Mouse (Mus musculus): Measurements from ENCODE around the gene Egf. TPM values are rescaled to one million over a fixed set of nuclear protein-coding genes. Genes with fewer than 3 reads are reported as not detected.
A peak's percentile ranks its signal among the peaks of the same experiment; 100 is the strongest.

Egf gene
- polyA plus RNA-seq (2012; rRNA removed) = 3.2 and 3.6 TPM in 2 replicates

DNA sequence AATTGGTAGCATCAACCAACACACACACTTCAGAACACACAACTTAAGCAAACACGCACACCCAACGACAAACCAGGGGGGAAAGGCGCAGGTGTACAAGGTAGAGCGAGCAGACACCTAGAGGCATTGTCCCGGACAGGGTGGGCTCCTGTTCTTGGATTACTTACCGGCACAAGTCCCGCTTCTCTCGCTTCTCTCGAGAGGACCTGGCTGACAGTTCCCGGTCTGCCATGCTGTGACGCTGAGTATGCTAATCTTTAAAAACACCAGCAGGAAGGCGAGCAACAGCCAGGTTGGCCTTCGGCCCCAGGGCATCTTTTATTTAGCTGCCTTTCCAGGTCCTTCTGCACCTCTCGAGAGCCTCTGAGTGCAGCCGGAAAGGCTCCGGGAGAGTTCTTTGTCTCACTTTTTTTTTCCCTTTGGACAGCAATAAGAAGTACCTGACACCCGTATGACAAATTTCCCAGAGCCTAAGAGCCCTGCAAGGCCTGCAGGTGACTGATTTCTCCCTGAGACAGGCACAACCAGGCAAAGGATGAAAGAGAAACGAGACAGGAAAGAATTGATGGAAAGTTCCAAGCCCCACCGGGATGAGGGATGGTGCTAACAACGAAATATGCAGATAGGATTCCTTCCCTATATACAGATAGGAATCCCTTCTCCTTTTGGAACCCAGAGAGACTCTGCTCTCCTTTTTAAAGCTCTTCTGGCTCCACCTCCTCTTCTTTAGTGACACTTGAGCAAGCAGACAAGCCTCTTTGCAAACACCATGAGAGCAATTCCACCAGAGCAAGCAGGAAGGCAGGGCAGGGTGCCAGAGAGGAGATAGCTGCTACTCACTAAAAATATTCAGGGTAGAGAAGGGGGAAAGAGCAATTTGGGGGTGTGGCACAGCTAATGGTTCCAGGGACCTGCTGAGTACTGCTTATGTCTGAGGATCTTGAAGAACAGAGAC, at the start of gene Egf:
Gene Egf, minus strand, starts transcription at position 667 of the 955 bp plus-strand sequence.
- DNase-seq = peak in 1 of 2 experiments; percentile 4
- 6% methylated on average over 20 of the region's 20 CpGs for WGBS

GRCm38 (mm10) chr3:129803765-129804164, 48.6 kb upstream of the Egf start, which contains the start of gene Lrit3:
Lrit3 (minus strand) TSS chr3:129804030.
- WGBS = 84% methylated on average over 10 of the region's 10 CpGs
- TF ChIP-seq POLR2A (IDR thresholded peaks at IDR 0.05; ENCODE audit: borderline replicate concordance, insufficient read depth, low read length) (no peak), CTCF (IDR thresholded peaks at IDR 0.05; ENCODE audit: borderline replicate concordance, insufficient read depth, low read depth, low read length) (no peak)
- Histone ChIP-seq H3K4me3 (replicated peaks; ENCODE audit: insufficient read depth, low read depth, low read length) (no peak within 1 kb of the TSS), H3K4me1 (ENCODE audit: control insufficient read depth, insufficient read depth, low read length) (no peaks in the 10 kb centered on the region), H3K27me3 (ENCODE audit: control insufficient read depth, insufficient read depth, low read length) (no peaks in the 10 kb centered on the region), H3K27ac (ENCODE audit: insufficient read depth, low read length) (no peak within 1 kb of the TSS)
- DNase-seq = no peak

More for the DNA sequence above, at the start of gene Egf:
- Histone ChIP-seq H3K27ac (ENCODE audit: insufficient read depth, low read length) (no peak within 1 kb of the TSS), H3K4me1 (ENCODE audit: control insufficient read depth, insufficient read depth, low read length) (no peaks in the 10 kb centered on the region), H3K4me3 (replicated peaks; ENCODE audit: insufficient read depth, low read depth, low read length) (peak within 1 kb of the TSS; percentile 47), H3K27me3 (ENCODE audit: control insufficient read depth, insufficient read depth, low read length) (no peaks in the 10 kb centered on the region)
- TF ChIP-seq POLR2A (IDR thresholded peaks at IDR 0.05; ENCODE audit: borderline replicate concordance, insufficient read depth, low read length) (no peak), CTCF (IDR thresholded peaks at IDR 0.05; ENCODE audit: borderline replicate concordance, insufficient read depth, low read depth, low read length) (no peak)

DNA sequence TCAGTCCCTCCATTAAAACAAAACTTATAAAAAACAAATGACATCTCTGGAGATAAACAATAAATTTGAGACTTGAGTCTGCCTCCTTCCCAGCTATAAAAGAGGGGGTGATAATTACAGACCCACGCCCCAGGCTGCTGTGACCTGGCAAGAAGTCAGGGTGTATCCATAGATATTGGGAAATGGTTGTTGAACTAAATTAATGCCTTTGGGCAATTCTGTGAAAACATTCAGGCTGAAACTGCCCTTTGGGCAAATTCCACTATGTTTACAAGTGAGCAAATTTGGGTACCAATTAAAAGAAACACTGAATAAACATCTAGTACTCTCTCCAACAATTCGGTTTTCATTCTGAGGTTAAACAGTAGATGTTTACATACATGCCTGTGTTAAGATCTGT, 43.9 kb upstream of the Egf start:
- 87% methylated on average over 2 of the region's 2 CpGs for WGBS
- H3K27ac ChIP-seq (ENCODE audit: insufficient read depth, low read length) = no peak overlapping the region
- no peak for TF ChIP-seq CTCF (IDR thresholded peaks at IDR 0.05; ENCODE audit: borderline replicate concordance, insufficient read depth, low read depth, low read length)
- TF ChIP-seq POLR2A (IDR thresholded peaks at IDR 0.05; ENCODE audit: borderline replicate concordance, insufficient read depth, low read length) = no peak
- no peak overlapping the region for H3K4me3 ChIP-seq (replicated peaks; ENCODE audit: insufficient read depth, low read depth, low read length)
- no peak for DNase-seq
- H3K4me1 ChIP-seq (ENCODE audit: control insufficient read depth, insufficient read depth, low read length) = no peaks in the 10 kb centered on the region
- no peaks in the 10 kb centered on the region for H3K27me3 ChIP-seq (ENCODE audit: control insufficient read depth, insufficient read depth, low read length)

GRCm38 (mm10) chr3:129798551-129798950, 43.4 kb upstream of the Egf start:
- TF ChIP-seq POLR2A (IDR thresholded peaks at IDR 0.05; ENCODE audit: borderline replicate concordance, insufficient read depth, low read length) (no peak), CTCF (IDR thresholded peaks at IDR 0.05; ENCODE audit: borderline replicate concordance, insufficient read depth, low read depth, low read length) (no peak)
- no peak overlapping the region for H3K4me3 ChIP-seq (replicated peaks; ENCODE audit: insufficient read depth, low read depth, low read length)
- WGBS = 80% methylated on average over 11 of the region's 11 CpGs

GRCm38 (mm10) chr3:129797341-129797740, 42.2 kb upstream of the Egf start:
- WGBS = 78% methylated on average over 5 of the region's 5 CpGs
- TF ChIP-seq CTCF (IDR thresholded peaks at IDR 0.05; ENCODE audit: borderline replicate concordance, insufficient read depth, low read depth, low read length) = no peak
- no peak for TF ChIP-seq POLR2A (IDR thresholded peaks at IDR 0.05; ENCODE audit: borderline replicate concordance, insufficient read depth, low read length)
- Histone ChIP-seq H3K4me1 (ENCODE audit: control insufficient read depth, insufficient read depth, low read length) (no peaks in the 10 kb centered on the region), H3K27me3 (ENCODE audit: control insufficient read depth, insufficient read depth, low read length) (no peaks in the 10 kb centered on the region), H3K27ac (ENCODE audit: insufficient read depth, low read length) (no peak overlapping the region), H3K4me3 (replicated peaks; ENCODE audit: insufficient read depth, low read depth, low read length) (no peak overlapping the region)
- no peak for DNase-seq

More at GRCm38 (mm10) chr3:129798551-129798950, 43.4 kb upstream of the Egf start:
- no peaks in the 10 kb centered on the region for H3K27me3 ChIP-seq (ENCODE audit: control insufficient read depth, insufficient read depth, low read length)
- no peaks in the 10 kb centered on the region for H3K4me1 ChIP-seq (ENCODE audit: control insufficient read depth, insufficient read depth, low read length)
- DNase-seq = no peak
- no peak overlapping the region for H3K27ac ChIP-seq (ENCODE audit: insufficient read depth, low read length)

DNA sequence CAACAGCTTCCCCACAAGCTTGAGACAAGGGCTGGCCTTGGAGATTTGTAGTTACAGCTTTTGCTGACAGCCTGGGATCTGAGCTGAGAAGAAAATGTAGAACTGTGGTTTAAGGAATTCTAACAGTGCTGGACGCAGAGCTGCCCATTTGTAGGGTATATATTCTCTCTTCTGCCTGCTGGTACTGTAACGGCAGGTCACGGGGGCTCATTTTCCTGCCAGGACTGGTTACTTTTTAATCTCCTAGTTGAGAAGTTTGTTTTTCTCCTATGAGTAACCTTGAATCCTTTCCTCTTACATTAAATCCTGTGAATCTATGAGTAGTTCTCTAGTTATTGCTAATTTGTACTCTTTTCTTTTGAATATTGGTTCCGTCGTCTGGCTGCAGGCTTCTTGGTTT, 38.7 kb upstream of the Egf start:
- TF ChIP-seq POLR2A (IDR thresholded peaks at IDR 0.05; ENCODE audit: borderline replicate concordance, insufficient read depth, low read length) = no peak
- no peak for TF ChIP-seq CTCF (IDR thresholded peaks at IDR 0.05; ENCODE audit: borderline replicate concordance, insufficient read depth, low read depth, low read length)
- no peak for DNase-seq

DNA sequence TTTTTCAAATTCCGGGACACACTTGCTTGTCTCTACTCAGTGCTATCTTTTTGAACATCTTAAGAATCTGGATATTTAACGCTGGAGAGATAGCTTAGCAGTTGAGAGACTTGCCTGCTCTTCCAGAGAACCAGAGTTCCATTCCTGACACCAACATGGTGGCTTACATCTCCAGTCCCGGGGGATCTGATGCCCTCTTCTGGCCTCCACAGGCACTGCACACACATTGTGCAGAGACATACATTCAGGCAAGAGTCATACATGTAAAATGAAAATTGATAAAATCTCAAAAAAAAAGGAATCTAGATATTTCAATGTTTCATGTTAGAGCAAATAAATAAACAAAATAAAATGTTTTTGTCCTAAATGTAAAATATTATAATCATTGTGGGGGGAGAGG, 27.6 kb upstream of the Egf start:
- DNase-seq = no peak
- 93% methylated on average over 3 of the region's 3 CpGs for WGBS
- TF ChIP-seq POLR2A (IDR thresholded peaks at IDR 0.05; ENCODE audit: borderline replicate concordance, insufficient read depth, low read length) (no peak), CTCF (IDR thresholded peaks at IDR 0.05; ENCODE audit: borderline replicate concordance, insufficient read depth, low read depth, low read length) (no peak)
- Histone ChIP-seq H3K27ac (ENCODE audit: insufficient read depth, low read length) (no peak overlapping the region), H3K4me1 (ENCODE audit: control insufficient read depth, insufficient read depth, low read length) (no peaks in the 10 kb centered on the region), H3K4me3 (replicated peaks; ENCODE audit: insufficient read depth, low read depth, low read length) (no peak overlapping the region), H3K27me3 (ENCODE audit: control insufficient read depth, insufficient read depth, low read length) (no peaks in the 10 kb centered on the region)

More for the DNA sequence above, 38.7 kb upstream of the Egf start:
- Histone ChIP-seq H3K4me3 (replicated peaks; ENCODE audit: insufficient read depth, low read depth, low read length) (no peak overlapping the region), H3K4me1 (ENCODE audit: control insufficient read depth, insufficient read depth, low read length) (no peaks in the 10 kb centered on the region), H3K27ac (ENCODE audit: insufficient read depth, low read length) (no peak overlapping the region), H3K27me3 (ENCODE audit: control insufficient read depth, insufficient read depth, low read length) (no peaks in the 10 kb centered on the region)
- WGBS = 83% methylated on average over 5 of the region's 5 CpGs

DNA sequence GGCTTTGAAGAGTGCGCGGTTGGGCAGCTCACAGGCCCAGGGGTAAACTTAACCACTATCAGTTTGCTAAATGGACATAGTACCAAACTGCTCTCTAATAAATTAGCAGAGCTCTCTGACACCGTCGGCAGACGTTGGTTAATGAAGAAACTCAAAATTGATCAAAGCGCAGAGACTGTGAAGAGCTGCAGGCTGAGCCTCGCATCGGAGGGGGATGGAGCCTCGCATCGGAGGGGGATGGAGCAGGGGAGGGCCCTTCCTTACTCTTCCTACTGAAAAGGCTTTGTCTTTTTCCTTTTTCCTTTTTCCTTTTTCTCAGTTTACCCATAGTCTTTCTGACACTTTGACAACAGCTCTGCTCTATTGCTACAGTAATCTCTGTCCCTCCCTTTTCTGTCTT, 26.3 kb upstream of the Egf start:
- WGBS = 52% methylated on average over 10 of the region's 10 CpGs
- Histone ChIP-seq H3K27me3 (ENCODE audit: control insufficient read depth, insufficient read depth, low read length) (no peaks in the 10 kb centered on the region), H3K27ac (ENCODE audit: insufficient read depth, low read length) (no peak overlapping the region), H3K4me3 (replicated peaks; ENCODE audit: insufficient read depth, low read depth, low read length) (no peak overlapping the region), H3K4me1 (ENCODE audit: control insufficient read depth, insufficient read depth, low read length) (no peaks in the 10 kb centered on the region)
- TF ChIP-seq CTCF (IDR thresholded peaks at IDR 0.05; ENCODE audit: borderline replicate concordance, insufficient read depth, low read depth, low read length) (no peak), POLR2A (IDR thresholded peaks at IDR 0.05; ENCODE audit: borderline replicate concordance, insufficient read depth, low read length) (no peak)
- DNase-seq = no peak
